Mouse (Mus musculus) T-cell, adult 66 days (primary cell): ENCODE results near the gene Tifab. TPM values are rescaled to one million over a fixed set of nuclear protein-coding genes. Genes with fewer than 3 reads are reported as not detected.

Source experiments
- total RNA-seq, 2 experiments: library from RNA; stranded (reverse); gene quantifications; 3 replicates in 1 of 2; 4 replicates in 1 of 2; pipeline ENCODE4 v1.2.4; 2023

The Tifab gene
- 1 to 10 TPM; 2.0 to 2.5 TPM for total RNA-seq

GRCm38 (mm10) chr13:56178416-56179035 is at the start of gene Tifab:
Gene Tifab, minus strand, starts transcription at chr13:56178885.

GRCm38 (mm10) chr13:56136200-56136599 is 42.5 kb downstream of the Tifab start, which contains the start of gene H2afy:
Gene H2afy, minus strand, starts transcription at chr13:56136361.

Other genes starting within 250 kb of the Tifab start
- gene H2afy, start 42.5 kb downstream of the Tifab start, total RNA-seq, result 100 to 1,000 TPM; 278 to 329 TPM
- gene Neurog1, start 73.3 kb upstream of the Tifab start, total RNA-seq, result not detected
- not detected for gene Cxcl14, start 117.7 kb upstream of the Tifab start, total RNA-seq
- not detected for gene Gm3045, start 247.7 kb upstream of the Tifab start, total RNA-seq